Mouse (Mus musculus) midbrain, embryonic 12.5 days (tissue): ENCODE results near the gene Arl15. TPM values are rescaled to one million over a fixed set of nuclear protein-coding genes. Genes with fewer than 3 reads are reported as not detected.

Source experiments
- ATAC-seq: fragments of 200-750 bp; cut with Nextera tagmentation; 2 replicates; pipeline ENCODE4 v1.8.0; 2017; ENCODE audit warnings: low read depth, moderate TSS enrichment, moderate library complexity; ENCODE audit not compliant: low FRiP score
- H3K27ac ChIP-seq: fragments of 300-500 bp; sonication (generic); replicated peaks from 2 replicates; pipeline ENCODE4 v1.5.1; 2016; ENCODE audit warnings: mild to moderate bottlenecking
- H3K27me3 ChIP-seq: fragments of 300-500 bp; sonication (generic); 2 replicates; pipeline ENCODE4 v1.6.1; 2016; ENCODE audit warnings: mild to moderate bottlenecking
- H3K36me3 ChIP-seq: fragments of 300-500 bp; sonication (generic); 2 replicates; pipeline ENCODE4 v1.6.1; 2016
- H3K4me1 ChIP-seq: fragments of 300-500 bp; sonication (generic); 2 replicates; pipeline ENCODE4 v1.6.1; 2016
- H3K4me2 ChIP-seq: fragments of 300-500 bp; sonication (generic); replicated peaks from 2 replicates; pipeline ENCODE4 v1.6.1; 2016; ENCODE audit warnings: mild to moderate bottlenecking, moderate library complexity
- H3K4me3 ChIP-seq: fragments of 300-500 bp; sonication (generic); 2 replicates; pipeline ENCODE4 v1.5.1; 2016; ENCODE audit warnings: mild to moderate bottlenecking
- H3K9ac ChIP-seq: fragments of 300-500 bp; sonication (generic); replicated peaks from 2 replicates; pipeline ENCODE4 v1.6.1; 2016; ENCODE audit warnings: mild to moderate bottlenecking, moderate library complexity
- H3K9me3 ChIP-seq: fragments of 300-500 bp; sonication (generic); 2 replicates; pipeline ENCODE4 v1.6.1; 2016; ENCODE audit warnings: mild to moderate bottlenecking
- WGBS: fragments of 180-500 bp; shearing (Covaris S2); methylation state at CpG from one replicate; pipeline ENCODE4 v1.1.7; 2016; 5-methylcytosine and 5-hydroxymethylcytosine counted together
- polyA plus RNA-seq: library from polyadenylated mRNA; unstranded; fragments of >200 nt; fragmentation: Nextera tagmentation; extraction: Ambion mirVana; gene quantifications from 2 replicates; pipeline ENCODE4 v1.2.1, GENCODE M21; 2016

Arl15 gene
- polyA plus RNA-seq, 1 experiment from 2014 or later: 13.2 TPM

DNA sequence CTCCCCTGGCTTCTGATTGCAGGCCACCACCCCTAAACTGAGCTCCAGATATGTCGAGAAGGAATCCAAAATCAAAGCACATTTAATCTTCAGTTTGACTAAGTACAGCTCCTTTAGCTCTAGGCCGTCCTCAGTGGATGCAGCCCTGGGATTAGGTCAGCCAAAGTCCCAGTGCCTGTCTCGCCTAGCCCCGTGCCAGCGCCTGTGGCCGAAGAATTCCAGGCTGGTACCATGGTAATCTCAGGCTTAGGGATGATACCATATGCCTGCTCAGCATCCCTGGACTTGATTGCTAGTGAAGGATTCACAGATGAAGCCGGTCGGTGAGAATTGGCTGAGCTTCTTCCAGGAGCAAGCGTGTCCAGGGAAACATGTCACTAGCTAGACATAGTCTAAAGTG lies 261.4 kb downstream of the Arl15 start:
- Histone ChIP-seq H3K4me2 (no peak overlapping the region), H3K36me3 (no peaks in the 10 kb centered on the region), H3K4me1 (peaks cover 20% of the 10 kb centered on the region), H3K27ac (no peak overlapping the region), H3K4me3 (no peak overlapping the region), H3K9ac (no peak overlapping the region), H3K27me3 (peaks cover 9% of the 10 kb centered on the region; the same call in 1 of the 2 replicates), H3K9me3 (no peaks in the 10 kb centered on the region)
- ATAC-seq: no peak
- WGBS: 46% methylated on average over 9 of the region's 9 CpGs

GRCm38 (mm10) chr13:114060258-114060657 lies 266.0 kb downstream of the Arl15 start:
- Histone ChIP-seq H3K4me2 (no peak overlapping the region), H3K36me3 (no peaks in the 10 kb centered on the region), H3K27me3 (no peaks in the 10 kb centered on the region), H3K9me3 (no peaks in the 10 kb centered on the region), H3K4me1 (no peaks in the 10 kb centered on the region), H3K4me3 (no peak overlapping the region), H3K9ac (no peak overlapping the region), H3K27ac (no peak overlapping the region)
- WGBS: 75% methylated on average over 6 of the region's 6 CpGs
- ATAC-seq: no peak

DNA sequence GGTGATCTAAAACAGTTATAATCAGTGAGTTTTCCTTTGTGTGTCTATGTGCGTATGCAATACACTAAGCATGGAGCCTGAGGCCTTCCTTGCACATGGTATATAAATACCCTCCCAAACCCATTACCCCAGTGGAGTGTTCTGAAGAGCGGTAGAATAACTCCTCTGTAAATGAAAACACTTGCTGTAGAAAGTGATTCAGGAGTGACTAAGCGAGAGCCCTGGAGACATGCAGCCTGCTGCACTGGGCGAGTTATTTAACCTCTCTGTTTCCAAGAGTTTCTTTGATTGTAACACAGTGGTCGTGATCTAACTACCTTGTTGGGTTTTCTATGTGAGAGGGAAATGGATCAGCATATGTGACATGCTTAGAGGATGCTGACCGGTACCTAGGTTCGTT lies 266.9 kb downstream of the Arl15 start:
- H3K4me2 ChIP-seq: no peak overlapping the region
- H3K27ac ChIP-seq: no peak overlapping the region
- no peak overlapping the region for H3K4me3 ChIP-seq
- no peak for ATAC-seq
- no peaks in the 10 kb centered on the region for H3K36me3 ChIP-seq
- H3K4me1 ChIP-seq: no peaks in the 10 kb centered on the region
- 90% methylated on average over 7 of the region's 7 CpGs for WGBS
- H3K9ac ChIP-seq: no peak overlapping the region
- no peaks in the 10 kb centered on the region for H3K9me3 ChIP-seq
- no peaks in the 10 kb centered on the region for H3K27me3 ChIP-seq

DNA sequence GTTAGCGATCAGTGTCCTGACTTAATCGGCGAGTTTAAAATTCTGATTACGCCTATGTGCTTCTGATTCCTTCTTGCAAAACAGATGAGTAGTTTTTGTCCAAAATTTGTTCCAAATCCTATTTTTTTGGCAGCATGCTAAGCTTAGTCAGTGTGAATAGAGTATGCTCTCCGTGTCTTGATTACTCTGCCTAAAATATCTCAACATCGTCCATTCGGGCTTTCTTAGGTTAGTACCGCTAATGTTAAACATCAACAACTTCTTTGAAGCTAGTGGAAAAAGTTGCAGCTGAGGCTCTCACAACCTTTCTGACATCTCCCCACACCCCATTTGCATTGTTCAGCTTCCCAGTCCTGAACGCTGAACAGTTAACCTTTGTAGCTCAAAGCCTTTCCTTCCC lies 269.8 kb downstream of the Arl15 start:
- Histone ChIP-seq H3K36me3 (no peaks in the 10 kb centered on the region), H3K27me3 (no peaks in the 10 kb centered on the region), H3K27ac (no peak overlapping the region), H3K9me3 (no peaks in the 10 kb centered on the region), H3K4me1 (no peaks in the 10 kb centered on the region), H3K9ac (no peak overlapping the region), H3K4me3 (no peak overlapping the region), H3K4me2 (no peak overlapping the region)
- WGBS: 88% methylated on average over 9 of the region's 9 CpGs
- ATAC-seq: no peak

- Histone ChIP-seq H3K4me2 (no peak overlapping the region), H3K4me3 (no peak overlapping the region), H3K9ac (no peak overlapping the region), H3K4me1 (no peaks in the 10 kb centered on the region), H3K27ac (no peak overlapping the region), H3K36me3 (no peaks in the 10 kb centered on the region), H3K9me3 (no peaks in the 10 kb centered on the region), H3K27me3 (no peaks in the 10 kb centered on the region)
- 60% methylated on average over 6 of the region's 6 CpGs for WGBS
- no peak for ATAC-seq
Measured at GRCm38 (mm10) chr13:114065012-114065411, 270.7 kb downstream of the Arl15 start.

- Histone ChIP-seq H3K36me3 (no peaks in the 10 kb centered on the region), H3K9ac (no peak overlapping the region), H3K4me1 (no peaks in the 10 kb centered on the region), H3K4me3 (no peak overlapping the region), H3K9me3 (no peaks in the 10 kb centered on the region), H3K4me2 (no peak overlapping the region), H3K27ac (no peak overlapping the region), H3K27me3 (no peaks in the 10 kb centered on the region)
- WGBS: 89% methylated on average over 5 of the region's 5 CpGs
- no peak for ATAC-seq
Measured at GRCm38 (mm10) chr13:114068421-114068820, 274.1 kb downstream of the Arl15 start.

DNA sequence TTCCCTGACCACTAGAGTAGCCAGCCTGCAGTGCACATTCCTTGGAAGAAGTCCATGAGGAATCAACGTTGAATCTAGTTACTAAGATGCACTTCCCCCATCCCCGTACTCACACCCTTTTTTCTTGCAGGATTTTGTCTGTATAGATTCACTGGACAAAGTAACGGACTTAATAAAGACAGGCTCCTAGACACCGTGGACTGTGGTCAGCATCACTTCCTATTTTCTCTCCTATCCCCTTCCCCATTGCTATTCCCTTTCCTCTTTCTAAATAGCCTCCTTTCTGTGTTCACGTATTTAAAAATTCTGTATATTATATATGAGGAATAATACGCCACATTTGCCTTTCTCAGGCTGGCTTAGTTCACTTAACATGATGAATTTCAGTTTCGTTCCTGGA lies 277.1 kb downstream of the Arl15 start:
- 95% methylated on average over 7 of the region's 7 CpGs for whole genome bisulfite sequencing
- peaks cover 12% of the 10 kb centered on the region; the same call in 1 of the 2 replicates for H3K4me1 ChIP-seq
- ATAC-seq: no peak
- no peaks in the 10 kb centered on the region for H3K9me3 ChIP-seq
- H3K4me3 ChIP-seq: no peak overlapping the region
- H3K36me3 ChIP-seq: no peaks in the 10 kb centered on the region
- no peak overlapping the region for H3K4me2 ChIP-seq
- H3K9ac ChIP-seq: no peak overlapping the region
- H3K27me3 ChIP-seq: no peaks in the 10 kb centered on the region
- no peak overlapping the region for H3K27ac ChIP-seq

GRCm38 (mm10) chr13:114074471-114074870 lies 280.2 kb downstream of the Arl15 start:
- Histone ChIP-seq H3K9ac (no peak overlapping the region), H3K9me3 (no peaks in the 10 kb centered on the region), H3K27me3 (no peaks in the 10 kb centered on the region; the same call in 1 of the 2 replicates), H3K27ac (no peak overlapping the region), H3K36me3 (no peaks in the 10 kb centered on the region), H3K4me3 (no peak overlapping the region), H3K4me1 (peaks cover 26% of the 10 kb centered on the region), H3K4me2 (no peak overlapping the region)
- peak; percentile 55 for ATAC-seq
- WGBS: 13% methylated on average over 8 of the region's 8 CpGs

GRCm38 (mm10) chr13:114075724-114076384 lies 281.5 kb downstream of the Arl15 start:
- WGBS: 70% methylated on average over 9 of the region's 9 CpGs
- no peak overlapping the region for H3K27ac ChIP-seq
- H3K4me1 ChIP-seq: peaks cover 26% of the 10 kb centered on the region
- no peaks in the 10 kb centered on the region; the same call in 1 of the 2 replicates for H3K27me3 ChIP-seq
- H3K9ac ChIP-seq: no peak overlapping the region
- H3K36me3 ChIP-seq: no peaks in the 10 kb centered on the region
- H3K9me3 ChIP-seq: no peaks in the 10 kb centered on the region
- H3K4me2 ChIP-seq: no peak overlapping the region
- H3K4me3 ChIP-seq: no peak overlapping the region
- ATAC-seq: no peak

- Histone ChIP-seq H3K27me3 (no peaks in the 10 kb centered on the region; the same call in 1 of the 2 replicates), H3K4me2 (no peak overlapping the region), H3K4me1 (peaks cover 26% of the 10 kb centered on the region), H3K27ac (no peak overlapping the region), H3K36me3 (no peaks in the 10 kb centered on the region), H3K9ac (no peak overlapping the region), H3K9me3 (no peaks in the 10 kb centered on the region), H3K4me3 (no peak overlapping the region)
- ATAC-seq: 0 out of 2 replicates have a peak, but pooled peaks have one; percentile 28
- WGBS: 76% methylated on average over 9 of the region's 9 CpGs
Measured at GRCm38 (mm10) chr13:114077181-114077580, 282.9 kb downstream of the Arl15 start.

GRCm38 (mm10) chr13:114077584-114078270 lies 283.4 kb downstream of the Arl15 start:
- Histone ChIP-seq H3K36me3 (no peaks in the 10 kb centered on the region), H3K4me1 (peaks cover 26% of the 10 kb centered on the region), H3K27ac (no peak overlapping the region), H3K27me3 (no peaks in the 10 kb centered on the region; the same call in 1 of the 2 replicates), H3K4me3 (no peak overlapping the region), H3K9ac (no peak overlapping the region), H3K4me2 (no peak overlapping the region), H3K9me3 (no peaks in the 10 kb centered on the region)
- ATAC-seq: peak; percentile 56; the same call in 1 of the 2 replicates
- WGBS: 53% methylated on average over 17 of the region's 17 CpGs

- H3K4me1 ChIP-seq: peaks cover 25% of the 10 kb centered on the region
- no peak overlapping the region for H3K4me3 ChIP-seq
- no peak overlapping the region for H3K4me2 ChIP-seq
- WGBS: 83% methylated on average over 4 of the region's 4 CpGs
- no peak overlapping the region for H3K9ac ChIP-seq
- no peak for ATAC-seq
- H3K27ac ChIP-seq: no peak overlapping the region
- no peaks in the 10 kb centered on the region for H3K36me3 ChIP-seq
- no peaks in the 10 kb centered on the region; the same call in 1 of the 2 replicates for H3K27me3 ChIP-seq
- no peaks in the 10 kb centered on the region for H3K9me3 ChIP-seq
Measured at GRCm38 (mm10) chr13:114078851-114079250, 284.5 kb downstream of the Arl15 start.
